Mouse (Mus musculus) lung, postnatal 0 days (tissue): Measurements from ENCODE around the gene Gls. TPM values are rescaled to one million over a fixed set of nuclear protein-coding genes. Genes with fewer than 3 reads are reported as not detected.

ENCODE experiments used
- ATAC-seq: fragments of 200-750 bp; cut with Nextera tagmentation; 2 replicates; pipeline ENCODE4 v1.8.0; 2017; ENCODE audit warnings: moderate library complexity
- DNase-seq: peaks from one replicate; pipeline ENCODE4 v3.0.0-alpha.2; 2016; ENCODE audit warnings: low spot score
- H3K27ac ChIP-seq: fragments of 300-500 bp; sonication (generic); 2 replicates; pipeline ENCODE4 v1.5.1; 2014; ENCODE audit warnings: antibody characterized with exemption, mild to moderate bottlenecking, low read length, mixed read lengths
- H3K27me3 ChIP-seq: fragments of 300-500 bp; sonication (generic); replicated peaks from 2 replicates; pipeline ENCODE4 v1.6.1; 2014; ENCODE audit warnings: low read length, mixed read lengths; ENCODE audit not compliant: insufficient read depth
- H3K36me3 ChIP-seq: fragments of 300-500 bp; sonication (generic); 2 replicates; pipeline ENCODE4 v1.6.1; 2014; ENCODE audit warnings: low read length, mixed read lengths; ENCODE audit not compliant: insufficient read depth
- H3K4me1 ChIP-seq: fragments of 300-500 bp; sonication (generic); 2 replicates; pipeline ENCODE4 v1.6.1; 2014; ENCODE audit warnings: antibody characterized with exemption, low read depth, low read length, mixed read lengths; ENCODE audit not compliant: insufficient read depth
- H3K4me2 ChIP-seq: fragments of 300-500 bp; sonication (generic); replicated peaks from 2 replicates; pipeline ENCODE4 v1.6.1; 2014; ENCODE audit warnings: low read depth, mild to moderate bottlenecking, low read length, moderate library complexity, mixed read lengths
- H3K4me3 ChIP-seq: fragments of 300-500 bp; sonication (generic); 2 replicates; pipeline ENCODE4 v1.5.1; 2014; ENCODE audit warnings: low read depth, low read length
- H3K9ac ChIP-seq: fragments of 300-500 bp; sonication (generic); replicated peaks from 2 replicates; pipeline ENCODE4 v1.6.1; 2014; ENCODE audit warnings: low read depth, mild to moderate bottlenecking
- H3K9me3 ChIP-seq: fragments of 300-500 bp; sonication (generic); 2 replicates; pipeline ENCODE4 v1.6.1; 2016; ENCODE audit warnings: low read length, mixed read lengths
- CTCF ChIP-seq: IDR thresholded peaks from 2 replicates; pipeline ENCODE4 v1.5.1; 2016; ENCODE audit warnings: antibody characterized with exemption, mild to moderate bottlenecking
- EP300 ChIP-seq: IDR thresholded peaks from 2 replicates; pipeline ENCODE4 v1.6.1; 2016; ENCODE audit warnings: antibody characterized with exemption, mild to moderate bottlenecking, control low read depth
- WGBS: fragments of 180-500 bp; shearing (Covaris S2); extraction: QIAGEN DNeasy Blood & Tissue Kit; methylation state at CpG from one replicate; pipeline ENCODE4 v1.1.7; 2014; 5-methylcytosine and 5-hydroxymethylcytosine counted together
- polyA plus RNA-seq: library from polyadenylated mRNA; unstranded; fragments of >200 nt; fragmentation: Nextera tagmentation; extraction: Ambion mirVana; gene quantifications from 2 replicates; pipeline ENCODE4 v1.2.1, GENCODE M21; 2015

Gene Gls
- polyA plus RNA-seq, 1 experiment from 2014 or later, result 13.0 TPM

DNA sequence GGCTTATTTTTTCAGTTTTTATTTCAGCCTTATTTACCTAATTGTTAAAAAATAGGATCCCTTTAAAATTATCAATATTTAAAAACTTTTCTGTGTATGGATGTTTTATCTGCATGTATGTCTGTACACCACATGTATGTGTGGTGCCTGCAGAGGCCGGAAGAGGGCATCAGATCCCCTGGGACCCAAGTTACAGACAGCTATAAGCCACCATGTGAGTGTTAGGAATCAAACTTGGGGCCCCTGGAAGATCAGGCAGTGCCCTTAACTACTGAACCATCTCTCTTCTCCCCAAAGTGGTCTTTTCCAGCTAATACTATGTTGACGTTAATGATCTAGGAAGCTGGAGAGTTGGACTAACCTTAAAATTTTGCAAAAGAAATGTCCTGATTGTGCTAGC, 85.6 kb downstream of the Gls start:
- Histone ChIP-seq H3K36me3 (peaks cover 34% of the 10 kb centered on the region), H3K27ac (no peak overlapping the region), H3K4me3 (no peak overlapping the region), H3K9ac (no peak overlapping the region), H3K27me3 (no peaks in the 10 kb centered on the region), H3K4me2 (no peak overlapping the region), H3K9me3 (no peaks in the 10 kb centered on the region), H3K4me1 (no peaks in the 10 kb centered on the region)
- WGBS, result 83% methylated on average over 2 of the region's 2 CpGs
- DNase-seq, result no peak
- TF ChIP-seq EP300 (no peak), CTCF (no peak)
- no peak for ATAC-seq

GRCm38 (mm10) chr1:52146214-52146970, 86.6 kb downstream of the Gls start:
- no peaks in the 10 kb centered on the region for H3K4me1 ChIP-seq
- no peak overlapping the region for H3K4me2 ChIP-seq
- H3K9ac ChIP-seq, result no peak overlapping the region
- no peak overlapping the region for H3K4me3 ChIP-seq
- peaks cover 39% of the 10 kb centered on the region for H3K36me3 ChIP-seq
- ATAC-seq (peak; percentile 53), DNase-seq (peak; percentile 74)
- no peaks in the 10 kb centered on the region for H3K27me3 ChIP-seq
- H3K27ac ChIP-seq, result no peak overlapping the region
- WGBS, result 49% methylated on average over 12 of the region's 12 CpGs
- H3K9me3 ChIP-seq, result no peaks in the 10 kb centered on the region
- TF ChIP-seq CTCF (peak; percentile 83), EP300 (no peak)

DNA sequence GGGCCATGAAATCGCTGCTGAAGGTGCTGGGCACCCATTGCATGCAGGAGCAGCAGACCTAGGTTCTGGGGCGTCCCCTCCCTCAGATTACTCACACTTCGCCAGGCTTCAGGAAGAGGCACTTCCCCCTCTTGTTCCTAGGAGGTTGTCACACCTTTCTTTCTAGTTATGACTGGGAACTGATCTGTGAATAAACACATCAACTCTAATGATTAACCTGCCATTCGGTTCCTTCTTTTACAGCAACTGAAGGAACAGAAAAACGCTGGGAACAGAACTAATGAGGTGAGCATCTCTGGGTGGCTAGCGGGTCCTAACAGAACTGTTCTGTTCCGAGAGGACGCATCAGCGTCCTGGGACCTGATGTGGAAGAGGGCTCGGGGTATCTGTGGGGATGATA, 88.1 kb downstream of the Gls start:
- H3K27me3 ChIP-seq, result no peaks in the 10 kb centered on the region
- H3K4me1 ChIP-seq, result no peaks in the 10 kb centered on the region
- no peak overlapping the region for H3K4me3 ChIP-seq
- no peak overlapping the region for H3K27ac ChIP-seq
- WGBS, result 77% methylated on average over 10 of the region's 10 CpGs
- H3K9me3 ChIP-seq, result no peaks in the 10 kb centered on the region
- TF ChIP-seq CTCF (no peak), EP300 (no peak)
- DNase-seq (no peak), ATAC-seq (no peak)
- H3K9ac ChIP-seq, result no peak overlapping the region
- peaks cover 38% of the 10 kb centered on the region for H3K36me3 ChIP-seq
- H3K4me2 ChIP-seq, result no peak overlapping the region

DNA sequence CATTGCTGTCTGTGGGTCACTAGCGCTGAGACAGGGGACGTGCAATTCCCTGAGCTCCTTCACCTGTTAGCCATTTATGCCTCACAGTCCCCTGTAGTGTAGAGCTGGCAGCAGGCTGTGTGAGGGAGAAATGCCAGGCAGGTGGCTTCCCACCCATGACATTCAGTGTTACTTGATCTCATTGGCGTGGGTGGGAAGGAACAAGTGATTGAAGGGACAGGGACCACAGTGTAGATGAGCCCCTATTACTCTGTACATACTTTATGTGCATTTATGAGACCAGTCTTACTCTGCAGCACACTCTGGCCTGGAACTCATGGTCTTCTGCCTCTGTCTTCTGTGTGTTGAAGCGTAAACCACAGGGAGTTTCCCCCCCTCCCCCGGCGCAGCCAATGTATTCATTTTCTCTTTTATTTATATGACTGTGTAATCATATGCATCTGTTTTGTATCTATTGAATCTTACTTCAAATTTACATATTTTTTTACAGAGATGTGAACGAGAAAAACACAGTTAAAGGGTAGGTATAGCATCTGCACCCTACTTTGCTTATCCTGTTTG, 89.4 kb downstream of the Gls start:
- Histone ChIP-seq H3K27me3 (no peaks in the 10 kb centered on the region), H3K36me3 (peaks cover 44% of the 10 kb centered on the region), H3K4me2 (no peak overlapping the region), H3K9me3 (no peaks in the 10 kb centered on the region), H3K4me3 (no peak overlapping the region), H3K9ac (no peak overlapping the region), H3K4me1 (no peaks in the 10 kb centered on the region), H3K27ac (no peak overlapping the region)
- WGBS, result 85% methylated on average over 7 of the region's 7 CpGs
- DNase-seq, result no peak
- no peak for ATAC-seq
- TF ChIP-seq EP300 (no peak), CTCF (no peak)

DNA sequence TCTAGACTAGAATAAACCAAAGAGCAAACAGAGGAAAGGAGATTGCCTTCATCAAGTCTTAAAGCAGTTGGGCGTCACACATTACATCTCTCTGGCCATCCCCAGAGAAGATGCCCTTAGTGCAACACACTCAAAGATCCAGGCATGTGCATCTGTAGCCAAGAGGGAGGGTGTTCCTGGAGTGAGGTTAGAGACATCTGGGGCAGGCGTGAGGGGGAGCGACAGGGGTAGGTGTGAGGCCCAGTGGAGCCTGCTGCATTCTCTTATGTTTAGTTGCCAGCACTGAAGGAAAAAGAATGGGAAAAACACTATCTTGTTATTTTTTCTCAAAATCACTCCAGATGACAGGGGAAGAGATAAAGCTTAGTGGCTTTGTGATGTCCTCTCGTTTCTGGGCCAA, 89.8 kb downstream of the Gls start:
- DNase-seq, result no peak
- Histone ChIP-seq H3K36me3 (peaks cover 48% of the 10 kb centered on the region), H3K9ac (no peak overlapping the region)

DNA sequence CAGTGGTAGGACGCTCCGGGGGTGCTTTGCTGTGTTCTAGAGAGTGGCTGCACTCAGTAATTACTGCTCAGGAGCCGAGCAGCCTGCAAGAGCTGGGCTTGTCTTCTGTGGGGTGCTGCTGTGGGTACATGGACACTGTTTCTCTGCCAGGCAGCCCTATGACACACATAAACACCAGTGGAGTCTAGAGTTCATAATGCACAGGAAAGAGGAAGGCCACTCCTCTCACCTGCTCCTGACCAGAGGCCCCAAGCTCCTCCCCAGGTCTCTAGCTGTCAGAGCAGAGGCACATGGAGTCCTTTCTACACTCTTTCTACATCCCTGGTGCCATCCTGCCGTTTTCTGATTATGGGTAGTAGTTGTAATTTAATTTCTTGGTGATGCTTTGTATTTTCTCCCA, 90.9 kb downstream of the Gls start:
- DNase-seq, result no peak
- H3K36me3 ChIP-seq, result peaks cover 47% of the 10 kb centered on the region
- no peak overlapping the region for H3K4me2 ChIP-seq
- H3K4me1 ChIP-seq, result no peaks in the 10 kb centered on the region
- H3K9me3 ChIP-seq, result no peaks in the 10 kb centered on the region
- TF ChIP-seq EP300, result no peak
- no peak for TF ChIP-seq CTCF
- H3K27ac ChIP-seq, result no peak overlapping the region
- 64% methylated on average over 4 of the region's 4 CpGs for WGBS
- H3K4me3 ChIP-seq, result no peak overlapping the region
- ATAC-seq, result no peak
- no peaks in the 10 kb centered on the region for H3K27me3 ChIP-seq
- H3K9ac ChIP-seq, result no peak overlapping the region

More for the DNA sequence above, 89.8 kb downstream of the Gls start:
- H3K4me3 ChIP-seq, result no peak overlapping the region
- 78% methylated on average over 4 of the region's 4 CpGs for WGBS
- no peak overlapping the region for H3K4me2 ChIP-seq
- no peak for ATAC-seq
- H3K27ac ChIP-seq, result no peak overlapping the region
- no peaks in the 10 kb centered on the region for H3K9me3 ChIP-seq
- no peak for TF ChIP-seq CTCF
- no peak for TF ChIP-seq EP300
- no peaks in the 10 kb centered on the region for H3K27me3 ChIP-seq
- no peaks in the 10 kb centered on the region for H3K4me1 ChIP-seq
